Mouse (Mus musculus): Measurements from ENCODE around the gene Wwox. TPM values are rescaled to one million over a fixed set of nuclear protein-coding genes. Genes with fewer than 3 reads are reported as not detected.

Gene Wwox
- total RNA-seq, 2 experiments from 2014 or later = 10.5 to 12.5 TPM

DNA sequence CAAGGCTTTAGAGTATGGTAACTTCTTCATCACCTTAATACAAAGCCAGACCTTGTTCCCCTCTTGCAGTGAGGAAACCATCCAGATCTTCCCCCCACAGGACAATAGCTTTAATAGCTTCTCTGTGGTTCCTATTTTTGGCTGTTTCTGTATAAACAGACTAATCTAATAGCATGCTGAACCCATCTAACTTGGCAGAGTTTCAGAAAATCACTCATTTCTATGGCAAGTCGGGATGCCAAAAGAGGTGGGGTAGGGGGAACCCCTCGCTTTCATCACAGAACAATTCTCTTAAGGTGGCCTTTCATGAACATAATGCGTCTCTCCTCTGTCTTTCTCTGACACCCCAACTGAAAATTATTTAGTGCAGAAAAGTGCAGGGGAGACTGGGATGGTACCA is 433.0 kb downstream of the Wwox start:
- DNase-seq = no peak

DNA sequence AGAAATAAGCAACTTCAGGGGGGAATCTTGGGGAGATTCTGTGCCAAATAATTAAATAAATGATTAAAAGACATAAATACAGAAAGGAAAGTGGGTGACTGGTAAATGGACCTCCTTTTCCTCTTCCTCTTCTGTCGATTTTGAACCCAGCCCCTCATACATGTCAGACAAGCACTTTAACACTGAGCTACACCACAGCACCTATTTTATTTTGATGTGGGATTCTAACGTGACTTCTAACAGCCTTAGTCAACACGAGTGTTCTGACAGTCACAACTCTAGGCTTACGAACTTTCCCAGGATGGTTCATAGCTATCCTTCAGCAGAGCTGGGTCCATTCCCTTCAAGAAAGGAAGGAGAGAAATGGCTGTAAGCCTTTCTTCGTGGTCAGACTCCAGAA is 435.7 kb downstream of the Wwox start:
- no peak for DNase-seq

DNA sequence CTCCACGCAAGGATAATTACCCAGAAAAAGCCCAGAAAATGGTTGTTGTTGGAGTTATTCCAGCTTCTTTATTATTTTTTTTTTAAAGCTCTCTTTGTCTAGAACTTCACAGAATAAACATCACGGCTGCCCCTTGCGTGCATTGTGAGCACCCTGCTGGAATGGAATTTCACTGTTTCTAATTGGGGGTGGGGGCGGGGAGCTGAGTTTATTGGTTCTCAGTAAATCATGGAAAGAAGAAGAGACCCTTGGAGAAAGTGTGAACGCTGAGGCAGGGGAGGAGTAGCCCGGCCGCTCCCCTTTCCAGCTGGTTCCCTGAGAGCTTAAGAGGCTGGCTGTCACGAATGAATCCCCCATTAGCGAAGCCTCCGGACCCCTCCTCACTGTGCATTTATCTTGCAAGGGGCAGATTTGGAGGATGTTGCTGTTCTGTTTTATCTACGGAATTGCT is 436.7 kb downstream of the Wwox start:
- no peak for DNase-seq

DNA sequence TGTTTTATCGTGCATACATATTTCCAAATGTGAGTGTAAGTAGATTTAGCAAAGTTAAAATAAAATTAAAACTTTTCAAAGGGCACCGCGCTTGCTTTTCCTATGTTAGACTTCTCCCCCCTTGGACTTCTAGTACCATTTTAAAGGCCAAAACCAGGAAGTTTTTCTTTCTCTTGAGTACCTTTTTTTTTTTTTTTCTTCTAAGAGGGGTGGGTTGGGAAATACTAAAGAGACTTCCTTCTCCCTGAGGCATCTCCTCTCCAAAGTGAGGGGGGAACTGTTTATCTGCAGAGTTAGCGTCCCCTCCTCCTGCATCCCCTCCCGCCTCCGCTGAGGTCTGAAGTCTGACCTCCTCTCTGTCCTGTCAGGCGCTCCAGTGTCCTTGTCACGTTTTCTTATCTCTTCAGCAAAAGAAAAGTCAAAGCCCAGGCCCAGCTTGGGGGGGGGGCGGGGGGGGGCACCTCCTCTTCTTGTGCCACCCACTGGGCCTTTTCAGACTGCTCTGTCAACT is 437.3 kb downstream of the Wwox start:
- no peak for DNase-seq

DNA sequence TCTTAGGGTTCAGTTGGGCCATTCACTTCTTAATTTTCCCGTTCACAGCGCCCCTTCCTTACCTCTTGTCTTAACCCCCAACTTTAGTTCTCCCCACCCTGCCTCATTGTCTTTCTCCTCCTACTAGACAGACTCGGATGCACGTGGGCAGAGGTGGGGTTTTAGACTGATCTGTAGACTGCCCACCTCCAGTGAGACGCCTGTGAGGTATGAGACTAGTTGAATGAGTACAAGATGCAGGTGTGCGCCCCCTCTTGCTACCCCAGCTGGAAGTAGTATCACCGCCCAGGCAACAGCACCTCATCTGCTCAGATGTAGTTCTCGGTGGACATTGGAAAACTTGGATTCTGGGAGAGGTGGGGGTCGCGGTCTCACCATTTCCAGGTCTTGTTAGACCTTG is 437.8 kb downstream of the Wwox start:
- no peak for DNase-seq

DNA sequence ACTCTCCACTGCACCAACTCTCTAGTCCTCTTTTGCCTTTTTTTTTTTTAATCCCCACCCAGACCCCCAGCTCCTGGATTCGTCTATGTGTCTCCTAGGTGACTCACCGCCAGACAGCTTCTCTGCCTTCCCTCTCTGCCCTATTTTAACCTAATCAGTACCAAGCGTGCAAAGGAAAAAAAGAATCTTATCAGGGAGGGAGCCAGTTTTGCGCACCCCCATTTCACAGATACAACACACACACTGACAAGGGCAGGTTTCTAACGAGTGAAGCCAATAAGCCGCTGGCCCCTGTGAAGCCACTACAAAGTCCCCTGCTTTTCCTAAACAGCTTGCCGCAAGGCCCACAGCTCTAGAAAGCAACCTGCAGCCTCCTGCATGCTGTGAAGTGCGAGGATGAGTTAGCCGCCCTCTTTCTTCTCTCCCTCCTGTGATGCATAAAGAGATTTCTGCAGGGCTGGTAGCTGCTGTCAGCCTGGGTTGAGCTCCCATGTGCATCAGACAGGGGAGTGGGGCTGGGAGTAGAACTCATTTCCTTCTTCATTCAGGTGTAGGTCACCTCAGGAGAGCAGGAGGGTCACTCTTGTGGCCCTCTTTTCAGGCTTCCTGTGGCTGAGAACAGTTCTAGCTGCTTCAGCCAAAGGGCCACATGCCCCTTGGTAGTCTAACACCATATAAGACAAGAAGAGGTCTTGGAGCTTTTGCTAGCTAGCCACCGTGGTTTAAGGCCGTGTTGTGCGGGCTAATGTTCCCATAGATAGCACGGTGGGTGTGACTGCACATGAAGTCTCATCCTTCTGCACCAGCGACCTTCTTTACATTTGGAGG is 439.2 kb downstream of the Wwox start:
- DNase-seq = no peak

DNA sequence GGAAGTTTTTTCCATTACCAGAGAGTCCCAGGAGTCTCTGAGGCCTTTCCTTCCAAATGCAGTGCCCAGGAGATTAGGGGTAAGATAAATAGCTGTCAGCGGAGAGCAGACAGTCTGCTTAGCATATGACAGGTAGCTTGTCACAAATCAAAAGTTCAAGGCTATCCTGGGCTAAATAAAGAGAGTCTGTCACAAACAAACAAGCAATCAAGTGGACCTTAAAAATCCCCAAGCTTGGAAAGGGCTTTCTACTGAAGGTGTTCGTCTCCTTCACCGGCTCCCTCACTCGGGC is 439.8 kb downstream of the Wwox start:
- no peak for DNase-seq

DNA sequence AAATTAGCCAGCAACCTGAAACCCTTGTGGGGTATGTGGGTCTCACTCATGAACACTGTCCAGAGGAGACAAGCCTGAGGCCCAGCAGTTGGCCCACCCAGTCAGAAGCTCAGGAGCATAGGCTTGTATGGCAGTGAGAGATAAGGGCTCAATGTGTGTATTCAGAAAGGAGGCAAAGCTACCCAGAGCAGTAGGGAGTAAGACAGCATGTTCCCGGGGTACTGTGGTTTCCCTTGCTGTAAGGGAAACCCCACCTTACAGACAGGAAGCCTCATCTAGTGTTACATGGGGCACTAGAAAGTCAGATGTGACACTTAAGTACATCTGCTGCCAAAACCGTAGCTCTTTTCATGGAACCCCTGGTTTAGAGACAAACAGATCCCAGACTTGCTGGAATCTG is 440.2 kb downstream of the Wwox start:
- DNase-seq = no peak

DNA sequence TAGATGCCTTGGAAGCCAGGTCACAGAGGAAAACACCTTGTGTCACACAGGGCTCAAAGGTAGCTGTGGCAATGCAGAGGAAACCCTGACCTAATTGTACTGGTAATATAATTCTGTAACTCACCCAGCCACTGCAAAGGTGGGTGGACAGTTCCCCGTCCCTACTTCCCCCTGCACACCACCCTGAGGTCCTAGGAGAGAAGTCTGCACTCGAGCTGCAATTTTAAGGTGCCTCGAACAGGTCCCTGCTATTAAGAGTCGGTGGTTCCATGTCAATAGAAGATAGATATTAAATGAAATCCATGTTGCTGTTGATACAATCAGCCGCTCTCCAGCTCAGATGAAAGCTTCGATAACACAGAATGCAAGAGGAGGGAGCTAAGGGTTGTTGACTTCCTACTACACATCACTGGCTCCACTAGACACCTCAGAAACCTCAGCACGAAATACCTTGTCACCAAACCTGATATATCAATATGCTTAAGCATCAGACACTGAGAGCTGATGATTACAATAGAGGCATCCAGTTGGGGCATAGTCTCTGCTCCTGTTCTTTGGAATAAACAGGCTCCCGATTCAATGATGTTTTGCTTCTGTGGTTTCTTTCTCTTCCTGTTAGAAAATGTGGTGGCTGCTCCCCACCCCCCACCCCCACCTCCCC is 441.1 kb downstream of the Wwox start:
- no peak for DNase-seq

DNA sequence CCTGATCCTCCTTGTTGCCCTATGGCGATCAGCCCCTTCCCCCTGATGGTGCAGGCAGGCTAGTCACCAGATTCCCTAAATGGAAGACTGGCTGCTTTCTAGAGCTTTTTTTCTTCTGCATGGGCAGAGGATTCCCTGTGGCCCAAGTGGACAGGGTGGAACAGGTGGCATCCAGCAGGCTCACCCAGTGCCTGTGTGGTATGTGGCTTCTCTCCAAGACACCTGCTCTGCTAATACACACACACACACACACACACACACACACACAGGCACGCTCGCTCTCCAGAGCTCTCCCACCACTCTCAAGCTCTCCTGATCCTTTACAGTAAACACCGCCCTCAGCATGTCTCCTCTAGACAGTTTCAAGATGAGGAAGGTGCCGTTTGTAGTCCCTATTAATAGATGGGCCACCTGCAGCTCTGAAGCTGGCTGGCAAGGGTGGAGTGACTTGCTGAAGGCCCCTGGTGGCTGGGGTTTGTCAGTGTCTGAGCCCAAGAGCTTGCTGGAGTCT is 442.5 kb downstream of the Wwox start:
- no peak for DNase-seq

DNA sequence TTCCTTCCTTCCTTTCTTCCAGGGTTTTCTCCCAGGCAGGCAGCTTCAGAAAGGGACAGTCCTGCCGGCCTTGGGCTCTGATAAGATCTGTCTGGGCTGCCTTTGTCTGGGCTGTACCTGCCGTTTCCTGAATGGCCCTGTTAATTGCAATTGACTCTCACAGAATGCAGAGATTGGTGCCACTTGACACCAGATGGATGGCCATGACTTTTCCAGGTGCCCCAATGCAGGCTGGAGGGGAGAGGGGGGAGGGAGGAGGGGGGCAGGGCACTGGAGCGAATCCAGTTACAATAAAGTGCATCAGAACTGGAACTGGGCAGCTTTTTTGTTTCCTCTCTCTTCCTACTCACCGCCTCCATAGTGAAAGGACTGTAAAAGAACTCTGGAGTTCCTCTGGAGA is 443.0 kb downstream of the Wwox start:
- no peak for DNase-seq

DNA sequence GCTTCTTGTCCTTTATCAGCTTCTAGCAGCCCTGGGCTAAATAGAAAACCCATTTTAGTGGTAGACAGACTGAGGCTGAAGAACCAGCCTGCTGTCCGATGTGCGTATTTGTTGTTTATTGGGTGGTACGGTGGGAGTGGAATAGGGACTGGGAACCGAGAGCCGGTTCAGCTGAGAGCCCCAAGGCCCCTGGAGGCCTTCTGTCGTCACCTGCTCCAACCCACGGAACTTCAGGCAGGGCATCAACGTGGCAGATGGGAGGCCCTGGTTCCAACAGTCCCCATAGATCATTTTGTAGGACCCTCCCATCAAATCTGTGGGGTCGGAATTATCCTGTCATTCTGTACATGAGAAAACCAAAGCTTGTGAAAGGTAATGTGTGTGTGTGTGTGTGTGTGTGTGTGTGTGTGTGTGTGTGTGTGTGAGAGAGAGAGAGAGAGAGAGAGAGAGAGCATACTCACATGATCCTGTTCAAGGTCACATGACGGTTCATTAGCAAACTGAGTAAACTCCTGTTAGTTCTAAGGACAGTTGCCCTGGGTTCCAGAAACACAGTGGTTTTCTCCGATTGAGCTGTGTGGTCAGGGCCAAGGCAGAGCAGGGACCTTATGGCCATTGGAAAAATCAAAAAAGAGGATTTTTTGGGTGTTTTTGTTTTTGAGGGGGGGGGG is 443.6 kb downstream of the Wwox start:
- DNase-seq = no peak

DNA sequence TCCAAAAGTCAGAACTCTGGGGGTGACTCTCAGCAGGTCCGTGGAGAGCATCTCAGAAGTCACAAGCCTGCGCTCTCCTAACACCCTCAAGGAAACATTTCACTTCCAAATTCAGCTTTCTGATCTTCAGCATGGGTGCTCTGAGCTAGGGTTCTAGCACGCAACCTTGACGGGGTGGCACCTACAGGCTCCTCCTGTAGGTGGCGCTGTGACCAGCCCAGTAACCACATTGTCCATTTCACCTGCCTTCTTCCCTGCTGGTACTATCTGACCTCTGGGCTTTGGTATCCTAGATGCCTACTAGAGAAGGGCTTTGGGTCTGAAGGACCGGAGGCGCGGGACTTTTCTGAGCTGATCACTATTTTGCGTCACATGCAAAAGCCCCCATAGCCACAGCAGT is 444.5 kb downstream of the Wwox start:
- DNase-seq = no peak

DNA sequence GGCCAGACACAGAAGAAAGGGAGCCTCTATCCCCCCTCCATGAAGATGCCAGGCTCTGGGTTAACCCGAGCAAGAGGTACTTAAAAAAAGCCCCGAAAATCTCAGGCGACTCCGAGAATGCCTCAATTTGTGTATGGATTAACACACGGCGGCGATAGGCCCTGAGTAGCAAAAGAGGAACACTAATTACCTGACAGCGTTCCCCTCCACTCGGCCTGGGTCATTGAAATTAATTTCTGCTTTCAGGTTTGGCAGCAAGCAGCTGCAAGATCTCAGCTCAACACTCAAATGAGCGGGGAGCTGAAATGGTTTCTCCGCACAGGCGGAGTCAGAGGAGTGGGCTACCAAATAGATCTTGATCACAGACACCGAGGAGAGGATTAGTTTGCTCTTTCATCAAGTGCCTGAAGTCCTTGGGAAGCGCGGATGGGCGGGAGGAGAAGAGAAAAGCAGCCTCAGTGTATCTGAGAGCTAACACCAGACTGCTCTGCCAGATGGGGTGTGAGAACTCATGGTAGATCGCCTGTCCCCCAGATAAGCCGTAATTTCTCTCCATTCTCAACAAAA is 445.7 kb downstream of the Wwox start:
- DNase-seq = no peak

DNA sequence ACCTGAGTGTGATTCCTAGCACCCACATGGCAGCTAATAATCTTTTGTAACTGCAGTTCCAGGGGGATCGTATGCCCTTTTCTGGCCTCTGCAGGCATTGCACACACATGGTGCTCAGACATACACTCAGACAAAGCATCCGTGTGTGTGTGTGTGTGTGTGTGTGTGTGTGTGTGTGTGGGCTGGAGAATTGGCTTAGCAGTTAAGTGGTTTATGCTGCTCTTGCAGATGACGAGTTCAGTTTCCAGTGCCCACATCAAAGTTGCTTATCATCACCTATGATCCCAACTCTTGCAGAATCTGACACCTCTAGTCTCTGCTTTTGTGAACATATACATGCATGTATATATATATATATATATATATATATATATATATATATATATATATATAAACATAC is 448.9 kb downstream of the Wwox start:
- no peak for DNase-seq

DNA sequence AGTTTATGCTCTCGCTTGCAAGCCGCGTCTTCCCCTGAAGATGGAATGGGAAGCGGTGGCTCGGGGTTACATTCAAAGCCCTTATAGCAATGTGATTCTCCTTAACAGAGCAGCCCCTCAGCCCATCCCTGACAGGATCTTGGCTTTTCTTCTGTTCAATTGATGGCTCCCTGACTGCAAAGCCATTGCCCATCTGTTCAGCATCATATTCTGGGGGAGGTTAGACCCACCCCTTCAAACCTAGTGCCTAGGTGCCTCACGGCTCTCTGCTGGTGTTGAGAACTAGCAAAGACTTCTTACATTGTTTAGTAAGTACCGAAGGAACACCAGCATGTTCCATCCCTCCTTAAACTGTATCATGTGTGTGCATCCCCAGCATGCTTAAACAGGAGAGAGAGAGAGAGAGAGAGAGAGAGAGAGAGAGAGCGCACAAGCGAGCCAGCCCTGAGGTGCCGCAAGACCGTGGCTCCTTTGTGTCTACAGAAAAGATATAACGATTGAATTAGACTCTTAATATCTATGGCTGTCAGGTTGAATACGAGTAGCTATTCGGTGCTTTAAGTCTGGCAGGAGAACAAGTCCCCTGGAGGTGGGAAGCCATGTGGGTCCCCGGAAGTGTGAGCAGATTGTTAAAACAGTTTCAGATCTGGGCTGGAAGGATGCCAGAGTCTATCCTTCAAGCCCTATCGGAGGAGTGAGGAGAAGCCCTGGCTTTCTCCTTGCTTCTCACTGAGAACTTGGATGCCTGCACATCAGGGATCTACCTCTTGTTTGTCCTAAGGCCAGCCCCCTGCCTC is 450.3 kb downstream of the Wwox start:
- no peak for DNase-seq

DNA sequence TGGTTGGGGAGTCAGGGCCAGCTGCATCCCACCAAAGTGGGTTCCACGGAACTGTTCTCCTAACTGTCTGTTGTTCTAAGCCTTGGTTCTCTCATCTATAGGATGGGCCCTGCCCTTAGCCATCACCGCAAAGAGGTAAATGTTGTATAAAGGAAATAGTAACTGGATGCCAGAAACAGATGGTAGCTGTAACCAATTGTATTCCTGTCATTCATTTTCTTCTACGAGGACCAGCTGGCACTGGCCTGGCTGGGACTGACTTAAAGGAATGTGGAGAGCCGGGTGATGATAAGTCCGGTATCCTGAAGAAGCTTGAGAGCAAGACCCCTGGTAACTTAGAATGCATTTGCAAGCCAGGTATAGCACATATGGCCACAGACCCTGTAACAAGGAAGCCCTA is 451.0 kb downstream of the Wwox start:
- no peak for DNase-seq

DNA sequence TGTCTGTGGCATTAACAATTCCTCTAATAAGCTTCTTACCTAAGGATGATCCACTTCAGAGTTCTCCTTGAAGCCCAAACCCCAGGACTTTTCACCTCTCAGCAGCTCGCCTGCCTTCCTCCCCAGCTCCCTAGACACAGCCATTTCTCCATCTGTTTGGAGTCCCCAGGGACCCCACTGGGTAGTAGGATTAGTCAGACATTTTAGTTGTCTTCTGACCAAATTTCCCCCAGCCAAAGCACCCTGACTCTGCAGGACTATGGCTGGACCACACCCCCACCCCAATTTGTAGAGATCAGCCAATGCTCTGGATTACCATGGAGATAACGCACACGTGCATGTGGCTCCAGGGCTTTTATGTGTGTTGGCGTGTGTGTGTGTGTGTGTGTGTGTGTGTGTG is 451.8 kb downstream of the Wwox start:
- DNase-seq = no peak

DNA sequence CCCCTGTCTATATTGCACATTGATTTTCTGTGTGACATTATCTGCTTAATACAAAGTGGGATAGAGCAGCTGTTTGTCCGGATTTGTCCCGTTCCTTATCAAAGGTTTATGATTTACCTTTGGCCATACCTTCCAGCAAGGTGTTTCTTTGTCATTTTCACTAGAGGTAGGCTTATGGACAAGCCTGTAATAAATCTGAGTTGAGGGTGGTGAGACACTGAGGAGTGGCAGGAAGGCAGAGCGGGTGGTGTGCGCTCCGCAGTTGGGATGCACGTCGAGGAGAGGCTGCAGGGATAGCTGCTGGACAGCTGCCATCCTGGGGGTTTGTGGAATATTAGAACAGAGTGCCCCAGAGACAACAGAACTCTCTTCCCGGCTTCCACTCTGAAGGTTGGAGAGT is 458.0 kb downstream of the Wwox start:
- no peak for DNase-seq

DNA sequence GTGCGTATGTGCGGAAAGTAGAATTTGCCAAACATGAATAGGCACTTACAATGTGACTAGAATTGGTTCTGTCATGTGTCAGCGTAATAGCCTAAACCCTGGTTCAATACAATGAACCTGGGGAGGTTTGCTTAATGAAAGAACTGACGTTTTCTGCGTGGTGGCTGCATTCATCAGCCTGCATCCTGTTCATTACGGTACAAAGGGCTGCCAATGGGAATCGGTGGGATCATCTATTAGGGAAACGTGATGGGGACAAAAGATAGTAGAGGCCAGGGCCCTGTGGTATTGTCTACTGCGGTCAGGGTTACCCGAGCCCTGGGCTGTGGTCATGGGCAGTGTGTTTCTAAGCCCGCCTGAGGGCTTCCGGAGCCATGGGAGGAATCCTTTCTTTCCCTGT is 459.7 kb downstream of the Wwox start:
- DNase-seq = no peak

DNA sequence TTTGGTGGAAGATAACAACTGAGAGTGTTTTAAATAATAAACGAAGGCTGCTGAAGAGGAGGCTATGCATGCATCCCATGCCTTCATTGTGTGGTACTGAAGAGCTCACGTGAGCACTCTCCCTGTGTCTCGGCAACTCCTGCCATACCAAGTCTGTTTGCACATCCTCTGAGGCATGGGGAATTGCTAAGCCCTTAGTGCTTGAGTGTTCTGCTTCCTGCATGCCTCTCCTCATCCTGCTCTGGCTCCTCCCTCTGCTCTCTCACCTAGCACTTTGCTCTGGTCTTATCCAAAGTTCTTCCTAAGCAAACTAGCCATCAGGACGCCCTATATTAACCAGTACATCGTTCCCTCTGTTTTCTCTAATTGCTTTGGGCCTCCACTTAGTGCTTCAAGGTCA is 463.1 kb downstream of the Wwox start:
- no peak for DNase-seq

DNA sequence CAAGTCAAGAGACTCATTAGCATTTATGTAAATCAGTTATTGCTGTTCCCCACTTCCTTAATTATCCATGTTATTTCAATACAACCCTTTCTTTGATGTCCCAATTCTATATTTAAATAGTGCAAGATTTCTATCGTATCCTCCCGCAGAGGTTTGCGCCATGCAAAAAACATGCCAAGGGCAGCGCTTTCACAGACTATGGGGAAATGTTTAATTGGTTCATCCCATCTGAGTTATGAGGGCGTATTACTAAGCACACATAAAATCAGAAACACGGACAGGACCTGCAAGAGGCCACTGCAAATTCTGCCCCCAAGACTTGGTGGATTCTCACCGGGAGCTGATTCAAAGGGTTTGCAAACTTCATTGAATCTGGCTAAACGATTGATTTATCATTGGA is 468.6 kb downstream of the Wwox start:
- no peak for DNase-seq

Data from layer of hippocampus, postnatal 36 days (tissue).